Mouse (Mus musculus) cerebellum, adult 11-12 months (tissue): ENCODE measurements around the gene Gm7075.
"Not testable (repeated sequence)": the region's sequence is repeated elsewhere in the genome, so short reads cannot be mapped to it uniquely, and the experiment has no call there.

Source experiments
- DNase-seq: peaks from one replicate; pipeline ENCODE4 v3.0.0; 2022

Gene Gm7075

DNA sequence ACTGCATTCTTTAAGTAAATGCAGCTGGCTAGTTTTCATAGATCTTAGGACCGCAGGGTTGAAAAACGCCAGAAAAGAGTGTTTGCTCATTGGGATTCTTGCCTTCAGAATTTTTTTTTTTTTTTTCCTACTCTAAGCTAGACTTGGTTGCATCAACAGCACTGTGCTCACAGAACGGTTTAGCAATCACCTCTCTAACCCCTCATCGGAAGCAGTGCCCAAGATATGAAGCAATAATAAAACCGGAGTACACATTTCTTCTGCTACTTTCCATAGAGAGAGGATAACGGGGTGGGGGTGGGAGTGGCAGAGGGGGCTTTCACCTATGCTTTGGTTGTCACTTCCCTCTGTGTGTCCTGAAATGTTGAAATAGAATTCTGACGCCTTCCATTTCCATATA lies 5.7 kb downstream of the Gm7075 start:
- DNase-seq: no peak

DNA sequence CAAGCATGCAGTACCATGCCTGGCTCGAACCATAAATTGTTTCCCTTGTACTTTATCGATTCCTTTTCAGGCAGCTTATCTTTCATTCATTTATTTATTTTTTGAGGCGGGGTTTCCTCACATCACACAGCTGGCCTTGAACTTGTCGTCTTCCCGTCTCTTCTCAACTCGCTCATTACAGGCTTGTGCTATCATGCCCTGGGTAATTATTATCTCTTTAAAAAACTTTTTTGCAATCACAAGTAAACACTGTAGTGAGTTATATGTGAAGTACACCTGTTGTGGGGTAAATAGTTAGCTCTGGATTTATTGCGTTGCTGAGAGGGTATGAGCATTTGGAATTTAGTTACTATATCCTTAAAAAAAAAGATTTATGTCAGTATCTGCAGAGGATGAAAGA lies 6.3 kb downstream of the Gm7075 start:
- DNase-seq: no peak

DNA sequence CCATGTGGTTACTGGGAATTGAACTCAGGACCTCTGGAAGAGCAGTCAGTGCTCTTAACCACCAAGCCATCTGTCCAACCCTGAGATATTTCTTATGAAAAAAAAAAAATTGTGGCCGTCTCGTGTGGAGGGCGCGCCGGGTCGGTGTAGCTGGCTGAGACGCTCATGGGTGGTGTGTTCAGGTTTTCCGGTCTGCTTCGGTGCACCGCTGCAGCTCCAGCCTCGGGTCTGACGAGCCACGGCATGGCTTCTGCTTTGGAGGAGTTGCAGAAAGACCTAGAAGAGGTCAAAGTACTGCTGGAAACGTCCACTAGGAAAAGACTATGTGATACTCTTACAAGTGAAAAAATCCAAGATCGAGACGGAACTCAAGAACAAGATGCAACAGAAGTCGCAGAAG lies 8.8 kb downstream of the Gm7075 start:
- no peak for DNase-seq

DNA sequence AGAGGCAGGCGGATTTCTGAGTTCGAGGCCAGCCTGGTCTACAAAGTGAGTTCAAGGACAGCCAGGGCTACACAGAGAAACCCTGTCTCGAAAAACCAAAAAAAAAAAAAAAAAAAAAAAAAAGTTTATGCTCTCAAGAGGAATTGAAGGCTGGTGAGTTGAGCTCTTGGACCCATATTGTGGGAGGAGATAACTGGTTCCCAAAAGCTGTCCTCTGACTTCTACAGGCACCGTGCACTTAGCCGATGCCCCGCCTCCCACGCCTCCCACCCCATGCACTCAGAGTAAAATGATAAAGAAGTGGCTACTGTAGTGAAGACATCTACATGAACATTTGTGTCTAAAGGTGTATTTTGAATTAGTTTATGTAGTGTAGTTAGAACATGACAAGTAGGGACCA lies 9.9 kb downstream of the Gm7075 start:
- not testable (repeated sequence) for DNase-seq

DNA sequence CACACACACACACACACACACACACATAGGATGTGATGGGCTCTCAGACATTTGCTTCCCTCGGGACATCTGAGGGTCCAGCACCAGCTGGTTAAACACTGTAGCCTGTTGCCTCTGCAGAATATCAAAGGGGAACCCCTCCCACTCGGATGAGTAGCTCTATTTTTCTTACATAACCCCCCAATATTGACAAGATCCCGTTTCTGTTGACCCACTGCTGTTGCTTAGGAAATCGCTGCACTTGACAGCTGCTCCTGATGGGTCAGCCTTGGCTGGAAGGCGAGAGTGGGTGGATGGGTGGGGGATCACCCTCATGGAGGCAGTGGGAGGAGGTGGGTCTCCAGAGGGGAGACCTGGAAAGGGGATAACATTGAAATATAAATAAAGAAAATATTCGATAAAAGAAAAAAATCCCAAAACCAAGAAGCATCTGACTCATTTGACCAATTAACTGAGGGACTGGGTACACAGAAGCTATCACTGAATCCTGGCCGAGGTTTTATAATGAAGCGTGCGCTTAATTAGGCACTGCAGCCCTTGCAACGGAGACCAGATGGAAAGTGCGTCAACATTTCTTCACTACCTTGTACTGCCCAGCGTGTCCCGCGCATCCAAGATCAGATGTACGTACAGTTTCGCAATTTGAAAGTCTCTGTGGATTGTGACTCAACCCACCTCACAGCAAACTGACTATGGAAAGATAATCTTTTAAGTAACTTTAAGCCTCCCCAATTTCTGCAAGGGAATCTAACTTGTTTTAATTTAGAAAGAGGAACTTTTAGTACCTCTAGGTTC lies 11.2 kb downstream of the Gm7075 start:
- no peak for DNase-seq

DNA sequence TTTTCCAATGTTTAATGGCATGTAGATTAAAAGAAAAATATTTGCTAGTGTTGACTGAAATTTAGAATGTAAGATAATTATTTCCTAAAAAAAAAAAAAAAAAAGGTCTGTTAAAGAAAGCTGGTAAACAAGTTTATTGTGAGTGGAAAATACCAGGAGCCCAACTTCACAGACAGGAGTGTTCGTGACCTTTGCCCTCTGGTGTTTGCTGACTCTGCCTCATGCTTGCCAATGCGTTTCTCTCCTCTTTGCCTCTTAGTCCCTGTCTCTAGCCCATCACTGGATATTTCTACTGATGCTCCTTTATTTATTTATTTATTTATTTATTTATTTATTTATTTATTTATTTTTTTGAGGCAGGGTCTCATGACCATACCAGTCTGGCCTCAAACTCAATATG lies 18.0 kb downstream of the Gm7075 start:
- no peak for DNase-seq

GRCm38 (mm10) chr10:63402731-63403504 lies 18.7 kb downstream of the Gm7075 start:
- DNase-seq: peak; percentile 56

- DNase-seq: no peak
These were observed 24.6 kb downstream of the Gm7075 start for GRCm38 (mm10) chr10:63396963-63397362.

DNA sequence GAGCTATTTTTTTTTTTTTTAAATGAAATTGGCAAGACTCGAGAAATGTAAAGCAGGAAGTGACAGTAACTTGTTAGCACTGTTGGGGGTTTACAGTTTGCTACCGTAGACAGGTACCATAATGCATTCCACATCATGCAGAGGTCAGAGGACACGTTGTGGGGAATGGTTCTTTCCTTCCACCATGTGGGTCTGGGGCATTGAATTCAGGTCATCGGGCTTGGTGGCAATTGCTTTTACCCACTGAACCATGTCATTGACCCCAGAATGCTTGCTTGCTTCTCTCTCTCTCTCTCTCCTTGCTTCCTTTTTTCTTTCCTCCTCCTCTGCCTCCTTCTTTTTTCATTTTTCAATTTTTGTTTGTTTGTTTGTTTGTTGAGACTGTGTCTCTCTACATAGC lies 32.6 kb downstream of the Gm7075 start:
- DNase-seq: no peak

DNA sequence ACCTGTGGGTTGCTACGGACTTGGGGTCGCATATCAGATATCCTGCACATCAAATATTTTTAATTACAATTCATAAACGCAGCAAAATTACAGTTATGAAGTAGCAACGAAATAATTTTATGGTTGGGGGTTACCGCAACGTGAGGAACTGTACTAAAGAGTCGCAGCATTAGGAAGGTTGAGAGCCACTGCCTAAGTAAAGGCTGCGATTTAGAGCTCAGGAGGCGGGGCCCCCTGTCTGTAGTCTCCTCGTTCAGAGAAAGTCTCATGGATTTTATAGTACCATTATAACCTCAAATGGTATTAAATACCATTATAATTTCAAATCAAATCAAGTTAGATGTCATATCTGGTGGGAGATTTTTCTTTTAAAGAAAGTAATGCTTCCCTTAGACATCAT lies 34.6 kb downstream of the Gm7075 start:
- no peak for DNase-seq

DNA sequence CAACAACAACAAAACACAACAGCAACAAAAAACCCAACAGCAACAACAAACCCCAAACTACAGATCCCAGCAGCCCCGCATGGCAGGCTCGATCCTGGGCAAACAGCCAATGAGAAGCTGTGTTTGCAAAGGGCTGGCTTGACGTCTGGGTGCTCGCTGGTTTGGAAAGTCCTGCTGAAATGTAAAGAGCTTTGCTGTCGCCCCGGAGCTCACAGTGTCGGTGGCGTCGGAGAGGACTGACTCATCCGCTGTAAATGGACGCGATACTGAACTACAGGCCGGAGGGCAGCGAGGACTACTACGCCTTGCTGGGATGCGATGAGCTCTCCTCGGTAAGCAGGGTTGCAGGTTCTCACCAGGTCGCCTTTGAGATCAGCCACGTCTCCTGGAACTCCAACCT lies 35.1 kb downstream of the Gm7075 start:
- DNase-seq: peak; percentile 91

DNA sequence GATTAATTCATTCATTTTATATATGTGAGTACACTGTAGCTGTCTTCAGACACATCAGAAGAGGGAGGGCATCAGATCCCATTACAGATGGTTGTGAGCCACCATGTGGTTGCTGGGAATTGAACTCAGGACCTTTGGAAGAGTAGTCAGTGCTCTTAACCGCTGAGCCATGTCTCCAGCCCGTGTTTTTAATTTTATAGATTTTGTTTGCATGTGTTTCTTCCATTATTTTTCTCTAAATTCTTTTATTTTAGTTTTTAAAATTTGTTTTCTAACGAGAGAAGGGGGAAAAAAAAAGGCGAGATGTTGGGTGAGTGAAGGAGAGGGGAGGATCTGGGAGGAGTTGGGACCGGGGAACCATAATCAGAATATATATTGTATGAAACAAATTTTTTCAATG lies 35.7 kb downstream of the Gm7075 start:
- not testable (repeated sequence) for DNase-seq

GRCm38 (mm10) chr10:63382372-63383279 lies 39.0 kb downstream of the Gm7075 start, which contains the start of gene Dnajc12:
TSS of gene Dnajc12 (plus strand) at chr10:63382443.
- DNase-seq: peak; percentile 88

GRCm38 (mm10) chr10:63381498-63382280 lies 39.9 kb downstream of the Gm7075 start, which contains the start of gene Sirt1:
TSS of gene Sirt1 (minus strand) at chr10:63381704.
- peak; percentile 32 for DNase-seq

DNA sequence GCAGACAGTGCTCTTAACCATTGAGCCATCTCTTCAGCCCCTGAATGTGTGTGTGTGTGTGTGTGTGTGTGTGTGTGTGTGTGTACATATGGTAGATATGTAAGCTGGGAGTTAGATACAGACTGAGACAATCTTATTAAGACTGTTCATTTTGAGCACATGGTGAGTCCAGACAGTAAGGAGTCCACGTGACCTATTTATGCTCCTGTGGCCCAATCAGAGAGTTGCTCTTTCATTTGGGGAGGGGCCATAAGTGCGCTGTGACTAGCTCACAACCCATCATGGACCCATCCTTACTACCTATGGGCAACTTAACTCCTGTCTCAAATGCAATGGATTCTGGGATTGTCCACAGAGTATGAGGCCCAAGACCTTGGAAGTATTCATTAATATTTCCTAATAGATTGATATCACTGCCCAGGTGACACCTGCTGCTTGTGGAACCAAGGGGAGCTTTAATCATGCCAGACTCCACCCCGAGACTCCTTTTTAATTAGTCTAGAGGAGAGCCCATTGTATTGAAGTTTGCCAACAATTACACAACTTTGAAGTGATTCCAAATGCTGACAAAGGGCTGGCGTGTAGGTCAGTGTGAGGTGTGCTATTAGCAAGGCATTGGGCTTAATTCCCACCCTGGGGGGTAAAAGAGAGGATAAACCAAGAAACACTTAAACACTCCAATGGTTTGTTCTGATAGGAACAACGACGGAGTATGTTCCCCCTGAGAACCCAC lies 42.5 kb downstream of the Gm7075 start:
- no peak for DNase-seq

- DNase-seq: peak; percentile 62
These were observed 44.1 kb downstream of the Gm7075 start for GRCm38 (mm10) chr10:63377468-63377867.

- no peak for DNase-seq
These were observed 45.3 kb downstream of the Gm7075 start for GRCm38 (mm10) chr10:63376303-63376702.
